Mouse (Mus musculus) liver, adult 2 months (tissue): ENCODE data around the gene Arhgap10. TPM values are rescaled to one million over a fixed set of nuclear protein-coding genes. Genes with fewer than 3 reads are reported as not detected.

ENCODE experiments used
- DNase-seq: peaks from one replicate; pipeline ENCODE4 v3.0.0-alpha.2; 2011; ENCODE audit warnings: low read depth, low spot score; ENCODE audit errors: extremely low read depth
- H3K27ac ChIP-seq: fragments of 200-500 bp; replicated peaks from 2 replicates; pipeline ENCODE4 v1.5.1; 2012; ENCODE audit warnings: low read depth, mild to moderate bottlenecking, control low read depth, inconsistent platforms, low read length; ENCODE audit not compliant: insufficient read depth
- H3K27me3 ChIP-seq: fragments of 200-500 bp; 2 replicates; pipeline ENCODE4 v1.6.1; 2012; ENCODE audit warnings: mild to moderate bottlenecking, moderate library complexity, low read length, inconsistent platforms; ENCODE audit not compliant: control insufficient read depth, insufficient read depth
- H3K36me3 ChIP-seq: fragments of 200-500 bp; 2 replicates; pipeline ENCODE4 v1.6.1; 2012; ENCODE audit warnings: low read length, inconsistent platforms; ENCODE audit not compliant: control insufficient read depth, insufficient read depth
- H3K4me1 ChIP-seq: fragments of 200-500 bp; 2 replicates; pipeline ENCODE4 v1.6.1; 2011; ENCODE audit warnings: low read length; ENCODE audit not compliant: control insufficient read depth, insufficient read depth
- H3K4me3 ChIP-seq: fragments of 200-500 bp; 2 replicates; pipeline ENCODE4 v1.5.1; 2011; ENCODE audit warnings: low read depth, mild to moderate bottlenecking, control low read depth, low read length, moderate library complexity; ENCODE audit not compliant: insufficient read depth
- H3K79me2 ChIP-seq: fragments of 200-500 bp; 2 replicates; pipeline ENCODE4 v1.6.1; 2012; ENCODE audit warnings: inconsistent platforms, mild to moderate bottlenecking, low read length, moderate library complexity; ENCODE audit not compliant: control insufficient read depth, insufficient read depth
- H3K9ac ChIP-seq: fragments of 200-500 bp; 2 replicates; pipeline ENCODE4 v1.6.1; 2012; ENCODE audit warnings: low read depth, mild to moderate bottlenecking, control low read depth, inconsistent platforms, low read length
- CTCF ChIP-seq: fragments of 200-500 bp; IDR thresholded peaks from 2 replicates; pipeline ENCODE4 v1.5.1; 2011; ENCODE audit warnings: low read depth, low read length, control low read depth
- POLR2A ChIP-seq: fragments of 200-500 bp; IDR thresholded peaks from 2 replicates; pipeline ENCODE4 v1.6.1; 2011; ENCODE audit warnings: low read length, control low read depth; ENCODE audit not compliant: insufficient read depth; ENCODE audit errors: extremely low read depth
- whole genome bisulfite sequencing: fragments of 180-500 bp; shearing (Covaris S2); methylation state at CpG from one replicate; pipeline ENCODE4 v1.1.7; 2018; 5-methylcytosine and 5-hydroxymethylcytosine counted together
- polyA plus RNA-seq: library from polyadenylated mRNA; depleted of rRNA; stranded (reverse); fragments of >200 nt; gene quantifications from 2 replicates; pipeline ENCODE4 v1.2.3, GENCODE M21; 2012
- total RNA-seq: library from RNA; depleted of rRNA; stranded (reverse); fragments of >200 nt; gene quantifications from 2 replicates; pipeline ENCODE4 v1.2.3, GENCODE M21; 2014

Gene Arhgap10
- total and polyA plus RNA-seq, 2 experiments = 0.88 to 1.8 TPM

GRCm38 (mm10) chr8:77278246-77278645 is 239.5 kb downstream of the Arhgap10 start:
- TF ChIP-seq CTCF (no peak), POLR2A (no peak)
- DNase-seq = no peak
- H3K79me2 ChIP-seq = no peaks in the 10 kb centered on the region
- H3K9ac ChIP-seq = no peak overlapping the region
- no peaks in the 10 kb centered on the region for H3K27me3 ChIP-seq
- no peak overlapping the region for H3K27ac ChIP-seq
- H3K4me3 ChIP-seq = no peak overlapping the region
- no peaks in the 10 kb centered on the region for H3K36me3 ChIP-seq
- 79% methylated on average over 4 of the region's 4 CpGs for WGBS
- 0 out of 2 replicates have a peak, but pooled peaks cover 2% of the 10 kb centered on the region for H3K4me1 ChIP-seq

- WGBS = 78% methylated on average over 10 of the region's 10 CpGs
- DNase-seq = no peak
- H3K4me1 ChIP-seq = 0 out of 2 replicates have a peak, but pooled peaks cover 2% of the 10 kb centered on the region
- no peaks in the 10 kb centered on the region for H3K36me3 ChIP-seq
- no peak overlapping the region for H3K9ac ChIP-seq
- no peak overlapping the region for H3K4me3 ChIP-seq
- H3K79me2 ChIP-seq = no peaks in the 10 kb centered on the region
- H3K27ac ChIP-seq = no peak overlapping the region
- H3K27me3 ChIP-seq = no peaks in the 10 kb centered on the region
- TF ChIP-seq CTCF (no peak), POLR2A (no peak)
Observed at GRCm38 (mm10) chr8:77276827-77277226, 240.9 kb downstream of the Arhgap10 start.

- TF ChIP-seq CTCF (no peak), POLR2A (no peak)
- H3K9ac ChIP-seq = no peak overlapping the region
- H3K27me3 ChIP-seq = no peaks in the 10 kb centered on the region
- no peaks in the 10 kb centered on the region for H3K79me2 ChIP-seq
- no peak for DNase-seq
- no peaks in the 10 kb centered on the region for H3K36me3 ChIP-seq
- H3K27ac ChIP-seq = no peak overlapping the region
- 85% methylated on average over 5 of the region's 5 CpGs for WGBS
- H3K4me1 ChIP-seq = 0 out of 2 replicates have a peak, but pooled peaks cover 2% of the 10 kb centered on the region
- no peak overlapping the region for H3K4me3 ChIP-seq
Observed at GRCm38 (mm10) chr8:77275571-77275970, 242.2 kb downstream of the Arhgap10 start.

- Histone ChIP-seq H3K4me3 (no peak overlapping the region), H3K9ac (no peak overlapping the region), H3K36me3 (no peaks in the 10 kb centered on the region), H3K4me1 (0 out of 2 replicates have a peak, but pooled peaks cover 2% of the 10 kb centered on the region), H3K27ac (no peak overlapping the region), H3K27me3 (no peaks in the 10 kb centered on the region), H3K79me2 (no peaks in the 10 kb centered on the region)
- 93% methylated on average over 6 of the region's 6 CpGs for WGBS
- DNase-seq = no peak
- no peak for TF ChIP-seq CTCF
- TF ChIP-seq POLR2A = no peak
Observed at GRCm38 (mm10) chr8:77272136-77272535, 245.6 kb downstream of the Arhgap10 start.

- Histone ChIP-seq H3K9ac (no peak overlapping the region), H3K4me3 (no peak overlapping the region), H3K79me2 (no peaks in the 10 kb centered on the region), H3K36me3 (no peaks in the 10 kb centered on the region), H3K27me3 (no peaks in the 10 kb centered on the region), H3K27ac (no peak overlapping the region), H3K4me1 (no peaks in the 10 kb centered on the region)
- DNase-seq = no peak
- TF ChIP-seq POLR2A (no peak), CTCF (no peak)
- 70% methylated on average over 1 of the region's 1 CpGs for WGBS
Observed at GRCm38 (mm10) chr8:77267941-77268405, 249.8 kb downstream of the Arhgap10 start.

GRCm38 (mm10) chr8:77262216-77263009 is 255.3 kb downstream of the Arhgap10 start:
- Histone ChIP-seq H3K4me3 (no peak overlapping the region), H3K4me1 (no peaks in the 10 kb centered on the region), H3K27ac (no peak overlapping the region), H3K79me2 (no peaks in the 10 kb centered on the region), H3K9ac (no peak overlapping the region), H3K27me3 (no peaks in the 10 kb centered on the region), H3K36me3 (no peaks in the 10 kb centered on the region)
- no peak for DNase-seq
- TF ChIP-seq CTCF (no peak), POLR2A (no peak)
- 87% methylated on average over 12 of the region's 12 CpGs for WGBS
